Mouse (Mus musculus) urinary bladder, adult 2 months (tissue): ENCODE measurements around the gene Clta. TPM values are rescaled to one million over a fixed set of nuclear protein-coding genes. Genes with fewer than 3 reads are reported as not detected.
A peak's percentile ranks its signal among the peaks of the same experiment; 100 is the strongest.

ENCODE experiments used
- DNase-seq: peaks from one replicate; pipeline ENCODE4 v3.0.0; 2022; ENCODE audit warnings: low spot score
- polyA plus RNA-seq: library from polyadenylated mRNA; depleted of rRNA; stranded (reverse); fragments of >200 nt; gene quantifications from 2 replicates; pipeline ENCODE4 v1.2.3, GENCODE M21; 2012; rRNA removed

The Clta gene
- 300 and 319 TPM in 2 replicates for polyA plus RNA-seq

DNA sequence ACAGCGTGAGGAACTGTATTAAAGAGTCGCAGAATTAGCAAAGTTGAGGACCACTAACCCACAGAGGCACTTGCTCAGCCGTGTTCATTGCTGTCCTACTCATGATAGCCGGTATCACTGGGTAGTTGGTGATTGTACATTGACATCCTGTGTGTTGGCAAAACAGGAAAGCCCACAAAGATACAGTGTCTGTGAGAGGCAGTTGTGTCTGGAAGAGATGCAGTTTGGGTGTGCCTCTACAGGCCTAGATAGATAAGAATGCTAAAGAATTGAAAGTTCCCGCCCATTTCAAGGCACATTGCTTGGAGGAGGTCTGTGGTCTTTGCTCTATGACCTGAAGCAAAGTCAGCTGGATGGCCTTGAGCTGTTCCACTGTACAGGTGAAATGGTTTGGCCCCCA, at the start of gene Clta:
TSS of gene Clta (plus strand) at position 327 of the 400 bp plus-strand sequence.
- DNase-seq: no peak

DNA sequence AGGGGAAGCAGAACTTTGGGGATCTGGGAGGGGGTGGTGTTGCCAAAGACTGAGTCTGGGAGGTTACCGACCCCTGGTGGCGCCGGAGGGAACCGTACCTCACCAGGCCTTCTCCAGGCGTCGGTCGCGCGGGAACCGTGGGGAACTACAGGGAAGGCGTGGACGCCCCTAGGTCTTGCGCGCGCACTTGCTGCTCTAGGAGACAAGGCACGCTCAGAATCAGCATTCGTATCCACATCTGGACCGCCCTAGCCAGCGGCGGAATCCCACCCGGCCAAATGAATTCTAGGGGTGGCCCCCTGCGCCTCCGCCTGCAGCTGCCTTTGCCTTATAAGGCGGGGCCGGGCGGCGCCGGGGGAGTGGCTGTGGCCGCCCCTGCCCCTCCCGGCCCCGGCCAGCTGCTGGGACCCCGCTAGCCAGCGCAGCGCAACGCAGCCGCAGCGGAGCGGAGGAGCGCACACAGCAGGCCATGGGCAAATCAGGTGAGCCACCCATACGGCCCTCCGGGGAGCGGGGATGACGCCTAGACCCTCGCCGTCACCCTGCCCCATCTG, 46.9 kb upstream of the Clta start, which contains the start of gene Glipr2:
TSS of gene Glipr2 (plus strand) at position 110 of the 554 bp plus-strand sequence.
- peak; percentile 47 for DNase-seq

DNA sequence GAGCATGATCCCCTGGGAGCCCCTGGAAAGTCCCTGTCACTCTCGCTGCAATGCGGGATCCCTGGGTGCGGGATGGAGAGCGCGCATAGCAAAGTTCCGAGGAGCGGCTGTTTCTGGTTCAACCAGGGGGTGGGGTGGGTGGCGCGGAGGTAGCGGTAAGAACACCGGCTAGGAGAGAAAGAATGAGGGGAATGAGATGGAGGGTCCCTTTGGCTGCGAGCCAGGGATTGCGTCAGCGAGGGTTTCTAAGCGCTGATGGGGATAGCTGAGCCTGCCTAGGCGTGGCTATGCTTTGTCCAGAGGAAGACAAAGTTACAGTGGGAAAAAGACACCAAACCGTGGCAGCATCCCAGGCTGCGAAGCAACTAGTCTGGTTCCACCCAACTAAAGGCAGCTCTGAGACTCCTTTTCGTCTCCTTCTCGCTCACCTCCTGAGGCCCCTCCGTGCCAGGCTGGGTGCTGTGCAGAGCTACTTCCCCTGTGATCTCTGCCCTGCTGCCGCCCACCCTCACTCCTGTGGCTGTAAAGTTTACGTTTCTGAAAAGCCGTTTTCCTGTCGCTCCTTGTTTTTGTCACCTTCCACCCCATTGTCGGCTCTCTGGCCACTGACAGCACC, 46.3 kb upstream of the Clta start:
- no peak for DNase-seq

DNA sequence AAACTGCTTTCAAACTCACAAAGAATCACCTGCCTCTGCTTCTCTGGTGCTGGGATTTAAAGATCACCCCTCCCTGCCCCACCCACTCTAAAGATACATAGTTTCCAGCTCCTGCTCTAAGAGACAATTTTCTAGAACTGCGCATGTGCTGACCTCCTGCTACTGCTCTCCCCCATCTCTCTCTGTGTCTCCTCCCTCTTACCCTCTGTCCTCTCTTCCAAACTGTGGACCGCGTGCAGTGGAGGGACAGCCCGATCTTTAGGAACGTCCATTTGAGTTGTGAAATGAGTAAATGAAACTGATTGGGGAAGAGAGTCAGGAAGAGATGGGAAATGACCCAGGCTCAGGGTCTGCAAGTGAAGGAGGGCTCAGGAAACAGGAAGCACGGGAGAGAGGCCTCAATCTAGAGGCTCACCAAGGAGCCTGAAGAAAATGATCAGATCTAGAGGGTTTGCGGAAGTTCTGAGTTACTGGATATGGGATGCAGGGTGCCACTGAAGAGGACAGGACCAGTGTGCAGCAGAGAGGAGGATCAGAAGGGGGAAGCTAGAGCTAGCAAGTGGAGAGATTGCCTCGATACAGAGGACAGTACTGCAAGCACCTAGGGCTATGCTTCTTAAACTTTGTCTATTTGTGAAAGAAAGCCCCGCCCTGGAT, 44.6 kb upstream of the Clta start:
- no peak for DNase-seq

DNA sequence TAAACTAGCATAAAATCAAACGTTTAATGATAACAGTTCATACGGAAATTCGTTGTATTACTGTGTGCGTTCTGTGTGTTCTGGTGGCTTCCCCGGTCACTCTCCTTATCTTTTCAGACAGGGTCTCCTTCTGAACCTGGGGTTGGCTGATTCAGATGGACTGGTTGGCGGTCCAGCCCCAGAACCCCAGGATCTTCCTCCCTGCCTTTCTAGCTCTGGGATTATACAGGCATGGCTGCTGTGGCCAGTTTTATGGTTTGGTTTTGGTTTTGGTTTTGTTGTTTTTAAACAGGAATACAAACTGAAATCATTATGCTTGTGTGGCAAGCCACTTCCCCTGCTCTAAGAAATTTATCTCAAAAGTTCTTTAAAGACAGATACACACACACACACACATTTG, 44.0 kb upstream of the Clta start:
- no peak for DNase-seq

DNA sequence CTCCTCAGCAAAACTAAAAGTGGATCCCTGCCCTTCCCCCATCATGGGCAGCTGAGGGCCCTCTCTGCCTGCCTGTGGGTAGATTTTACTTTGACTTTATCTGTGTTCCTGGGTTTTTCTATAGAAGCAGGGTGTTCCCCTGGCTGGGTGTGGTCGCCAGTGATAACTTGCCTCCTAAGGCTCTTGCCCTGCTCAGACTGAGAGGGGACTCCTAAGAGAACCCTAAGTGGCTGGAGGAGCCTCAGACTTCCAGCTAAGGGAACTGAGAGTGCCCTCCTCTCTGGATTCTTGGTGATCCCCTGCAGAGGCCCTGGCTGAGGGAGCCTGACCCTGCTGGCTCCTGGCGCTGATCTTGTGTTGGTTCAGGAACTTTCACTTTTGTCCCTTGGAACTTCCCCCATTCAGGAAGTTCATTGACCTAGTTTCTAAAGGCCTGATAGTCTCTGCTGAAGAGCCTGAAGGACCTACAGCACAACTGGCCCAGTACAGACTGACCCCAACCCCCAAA, 39.9 kb upstream of the Clta start:
- DNase-seq: no peak

DNA sequence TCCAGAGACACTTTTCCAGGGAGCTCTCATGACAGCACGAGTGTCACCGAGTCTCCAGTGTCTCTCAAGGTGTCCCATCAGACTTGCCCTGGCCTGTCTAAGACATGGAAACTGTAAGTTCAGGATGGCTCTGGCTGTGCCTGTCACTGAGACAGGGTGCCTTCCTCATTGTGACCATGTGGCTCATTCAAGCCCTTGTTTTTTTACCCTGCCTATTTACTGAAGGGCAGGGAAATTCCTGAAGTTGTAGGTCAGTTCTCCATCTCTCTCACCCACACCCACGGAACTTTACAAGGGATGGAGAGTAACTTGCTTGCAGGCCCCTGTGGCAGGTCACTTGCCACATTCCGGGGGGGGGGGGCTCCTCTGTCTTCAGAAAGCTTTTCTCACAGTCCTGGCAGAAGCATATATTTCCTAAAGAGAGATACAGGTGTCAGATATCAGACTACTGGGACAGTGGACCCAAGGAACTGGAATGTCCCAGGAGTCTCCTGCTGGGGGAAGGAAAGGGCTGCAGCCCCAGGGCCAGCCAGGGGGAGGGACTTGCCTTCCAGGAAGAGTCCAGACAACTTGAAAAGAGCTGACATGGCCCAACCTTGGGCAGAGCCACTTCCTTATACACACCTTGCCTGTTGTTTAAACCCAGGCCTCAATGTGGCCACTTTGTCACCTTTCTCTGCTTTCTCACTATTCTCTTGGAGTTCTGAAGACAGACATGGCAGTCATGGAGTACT, 39.1 kb upstream of the Clta start:
- DNase-seq: no peak

DNA sequence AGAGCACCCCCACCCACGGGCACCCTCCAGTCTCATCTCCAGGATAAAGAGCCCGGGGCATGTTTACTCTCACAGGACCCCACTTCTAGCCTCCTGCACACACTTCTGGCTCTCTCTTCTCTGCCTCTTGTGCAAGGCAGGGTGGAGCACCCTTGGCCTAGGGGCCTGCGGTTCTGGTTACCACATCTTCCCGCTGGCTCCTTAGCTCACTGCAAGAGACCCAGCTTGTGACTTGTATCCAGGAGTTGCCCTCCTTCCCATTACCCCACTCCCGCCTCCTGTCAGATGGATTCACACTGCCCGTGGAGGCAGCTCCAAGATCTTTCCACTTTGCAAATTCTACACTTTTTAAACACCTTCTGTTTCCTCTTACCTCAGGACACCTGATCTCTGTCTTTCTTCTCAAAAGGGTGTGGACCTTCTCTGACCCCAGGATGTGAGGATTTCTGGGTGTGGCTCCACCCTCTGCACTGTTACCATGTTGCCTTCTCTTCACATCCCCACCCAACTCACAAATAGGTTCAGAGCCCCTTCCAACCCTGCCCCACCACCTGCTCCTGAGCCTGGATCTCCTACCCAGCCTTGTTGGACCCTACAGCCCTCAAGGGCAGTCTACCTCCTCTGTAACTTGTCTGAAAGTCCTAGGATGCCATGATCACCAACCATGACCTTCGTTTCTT, 38.3 kb upstream of the Clta start:
- no peak for DNase-seq

DNA sequence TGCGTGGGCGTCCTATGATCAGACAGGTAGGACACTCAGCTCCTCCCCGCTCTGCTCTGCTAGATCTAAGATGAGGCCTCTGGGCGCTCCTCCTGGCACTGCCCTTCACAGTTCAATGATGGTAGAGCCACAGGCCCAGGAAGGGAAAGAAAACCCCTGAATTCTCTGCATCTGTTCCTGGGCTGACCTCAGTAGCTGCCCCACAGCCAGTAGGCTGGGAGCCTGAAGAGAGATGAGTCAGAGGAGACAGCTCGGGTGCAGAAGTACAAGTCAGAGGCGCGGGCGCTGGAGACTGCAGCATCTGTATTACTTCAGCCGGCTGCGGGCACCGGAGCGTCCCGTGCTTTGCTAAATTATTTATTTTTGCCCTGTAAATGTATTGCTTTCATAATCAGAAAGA, 35.6 kb upstream of the Clta start:
- no peak for DNase-seq

DNA sequence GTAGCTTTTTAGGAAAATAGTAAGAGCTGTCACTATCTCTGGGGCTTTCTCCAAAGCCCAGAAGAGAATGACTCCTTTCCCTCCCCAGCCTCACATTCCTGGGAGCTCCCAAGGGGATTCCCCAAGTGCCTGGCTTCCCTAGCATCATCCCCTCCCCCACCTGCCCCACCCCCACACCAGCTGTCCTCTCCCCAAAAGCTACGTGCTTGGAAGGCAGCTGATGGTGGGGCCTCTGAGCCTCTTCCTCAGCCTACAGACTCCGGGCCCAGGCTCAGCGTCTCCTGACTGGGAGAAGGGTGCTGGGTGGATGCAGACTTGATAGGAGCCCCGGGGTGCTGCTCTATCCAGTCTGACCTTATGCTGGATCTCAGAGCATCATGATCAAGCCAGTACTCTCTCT, 34.9 kb upstream of the Clta start:
- no peak for DNase-seq

DNA sequence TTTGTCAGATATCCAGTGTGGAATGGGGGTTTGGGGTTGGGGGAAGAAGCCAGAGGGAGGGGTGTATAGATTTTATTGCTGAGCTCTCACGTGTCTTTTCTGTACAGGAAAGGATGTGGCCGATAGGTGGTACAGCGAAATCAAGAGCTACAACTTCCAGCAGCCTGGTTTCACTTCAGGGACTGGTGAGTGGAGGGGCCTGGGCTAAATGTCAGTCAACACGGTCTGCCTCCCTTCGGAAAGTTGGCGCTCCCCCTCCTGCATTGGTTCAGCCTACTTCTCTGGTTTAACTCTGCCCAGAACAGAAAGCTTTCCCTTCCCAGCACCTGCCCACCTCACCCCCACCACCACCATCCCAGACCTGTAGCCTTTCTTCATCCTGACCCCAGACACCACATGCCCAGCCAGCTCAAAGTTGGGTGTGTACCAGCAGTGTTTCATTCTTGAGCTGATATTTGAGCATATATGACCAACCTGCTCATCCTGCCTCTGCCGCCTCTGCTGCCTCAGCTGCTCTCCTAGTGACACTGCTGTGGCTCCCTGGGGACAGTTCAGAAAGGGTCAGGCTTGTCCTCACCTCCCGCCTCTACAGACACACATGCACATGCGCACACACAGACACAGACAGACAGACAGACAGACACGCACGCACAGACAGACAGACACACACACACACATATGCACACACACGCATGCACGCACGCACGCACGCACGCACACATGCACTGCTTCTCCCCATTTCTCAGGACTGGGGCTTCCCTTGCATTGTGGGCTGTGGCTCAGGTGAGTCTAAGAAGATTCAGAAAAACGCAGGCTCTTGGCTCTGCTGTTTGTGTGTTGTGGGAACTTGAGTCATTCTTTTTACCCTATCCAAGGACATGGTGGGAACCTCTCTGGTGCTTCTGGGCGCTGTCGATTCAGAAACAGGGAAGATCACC, 33.6 kb upstream of the Clta start:
- no peak for DNase-seq

DNA sequence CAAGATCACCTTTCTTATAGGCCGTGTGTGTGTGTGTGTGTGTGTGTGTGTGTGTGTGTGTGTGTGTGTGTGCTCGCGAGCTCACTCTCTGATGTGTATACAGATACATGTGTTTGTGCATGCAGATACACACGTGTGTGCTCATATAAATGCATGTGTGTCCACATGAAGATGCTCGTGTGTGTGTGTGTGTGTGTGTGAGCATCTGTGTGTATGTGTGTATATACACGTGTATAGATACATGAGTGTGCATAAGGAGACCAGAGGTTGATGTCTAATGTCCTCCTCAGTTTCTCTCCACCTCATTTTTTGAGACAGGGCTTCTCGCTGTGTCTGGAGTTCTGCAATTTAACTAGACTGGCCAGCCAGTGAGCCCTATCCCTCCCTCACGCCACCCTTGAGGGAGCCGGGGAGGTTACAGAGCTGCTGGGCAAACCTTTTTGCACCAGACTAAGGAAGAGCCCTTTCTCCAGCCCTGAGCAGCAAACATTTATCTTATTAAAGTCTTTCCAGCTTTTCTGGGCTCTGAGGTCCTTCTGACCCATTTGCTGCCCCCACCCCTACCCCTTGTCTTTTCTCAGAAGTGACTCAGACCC, 32.6 kb upstream of the Clta start:
- no peak for DNase-seq

DNA sequence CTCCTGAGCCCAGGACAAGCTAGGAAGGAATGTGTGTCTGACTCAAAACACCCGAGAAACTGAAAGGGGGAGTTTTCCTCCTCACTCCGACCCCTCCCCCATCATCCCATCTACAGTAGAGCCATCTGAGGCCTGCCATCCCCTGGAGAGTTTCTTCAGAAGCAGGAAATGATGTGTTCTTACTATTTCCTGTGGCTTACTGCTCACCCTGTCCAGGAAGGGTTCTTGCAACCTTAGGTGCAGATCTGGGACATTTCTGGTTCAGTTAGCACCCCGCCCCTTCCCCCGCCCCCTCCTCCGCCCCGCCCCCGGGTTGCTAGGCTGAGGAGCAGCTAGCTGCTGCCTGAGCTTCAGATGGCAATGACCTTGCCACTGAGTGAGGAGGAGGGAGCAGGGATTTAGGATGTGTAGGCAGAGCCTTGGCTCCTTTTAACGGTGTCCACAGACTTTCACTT, 32.1 kb upstream of the Clta start:
- DNase-seq: no peak

DNA sequence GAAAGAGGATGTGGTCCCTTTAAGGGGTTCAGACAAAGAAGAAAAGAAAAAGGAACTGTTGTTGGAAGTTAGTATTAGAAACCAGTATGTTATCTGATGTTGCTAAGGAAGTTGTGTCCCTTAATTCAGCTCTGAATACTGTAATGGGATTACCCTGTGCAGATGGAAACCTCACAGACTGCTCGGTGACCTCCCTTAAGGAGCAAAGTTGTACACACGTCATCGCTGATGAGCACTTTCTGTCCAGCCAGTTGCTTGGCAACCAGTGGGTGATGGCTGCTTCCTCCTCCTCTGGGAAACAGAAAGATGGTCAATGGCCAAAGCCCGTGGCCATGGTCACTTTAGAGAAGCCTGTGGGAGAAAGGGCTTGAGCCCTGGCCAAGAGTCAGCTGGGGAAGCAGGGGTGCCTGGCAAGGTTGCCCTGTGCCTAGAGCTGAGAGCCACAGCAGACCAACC, 30.7 kb upstream of the Clta start:
- no peak for DNase-seq

DNA sequence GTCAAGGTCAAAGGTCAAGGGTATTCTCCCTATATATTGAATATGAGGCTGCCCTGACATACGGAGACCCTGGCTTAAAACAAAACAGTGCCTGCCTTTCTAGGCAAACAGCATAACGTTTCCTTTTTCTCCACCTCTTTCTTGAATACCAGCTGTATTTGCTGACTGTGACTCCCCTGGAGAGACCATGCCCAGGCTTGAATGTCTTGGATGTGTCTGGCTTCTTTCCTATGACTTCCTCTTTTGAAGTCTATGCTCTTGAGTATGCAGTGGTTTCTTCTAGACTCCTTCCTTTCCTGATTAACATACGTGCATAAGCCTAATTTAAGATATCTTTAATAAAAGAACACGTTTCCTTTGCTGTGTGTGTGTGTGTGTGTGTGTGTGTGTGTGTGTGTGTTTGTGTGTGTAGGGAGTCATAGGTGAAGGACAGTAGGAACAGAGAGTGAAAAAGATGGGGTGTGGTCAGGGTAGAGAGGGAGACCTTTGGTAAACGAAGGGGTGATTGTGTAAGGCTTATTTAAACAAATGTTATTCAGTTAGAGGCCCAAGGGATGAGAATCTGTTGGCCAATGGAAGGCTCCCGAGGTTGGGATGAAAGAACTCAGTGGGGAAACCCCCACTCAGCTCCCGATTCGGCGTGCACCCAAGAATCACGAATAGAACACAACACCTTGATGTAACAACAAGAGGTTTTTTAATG, 29.2 kb upstream of the Clta start:
- DNase-seq: no peak

DNA sequence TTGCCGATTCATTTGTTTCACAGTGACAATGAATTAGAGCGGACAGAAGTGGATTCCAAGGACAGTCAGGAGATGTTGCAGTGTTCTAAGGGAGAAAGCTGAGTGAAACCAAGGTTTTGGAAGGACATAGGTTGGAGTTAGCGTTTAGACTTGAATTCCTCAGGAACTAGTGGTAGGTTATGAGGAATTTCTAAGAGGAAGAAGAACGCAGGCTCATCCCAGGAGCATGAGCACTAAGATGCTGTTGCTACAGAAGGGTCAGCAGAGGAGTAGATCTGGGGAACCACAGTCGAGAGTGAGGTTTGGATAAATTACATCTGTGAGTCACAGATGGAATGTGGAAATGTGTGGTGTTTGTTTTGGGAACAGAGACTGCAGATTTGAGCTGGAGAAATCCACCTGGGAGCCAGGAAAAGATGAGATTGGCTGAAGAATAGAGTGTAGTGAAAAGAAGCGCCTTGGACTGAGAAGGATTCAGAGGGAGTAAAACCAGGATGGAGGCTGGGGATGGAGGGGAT, 28.0 kb upstream of the Clta start:
- no peak for DNase-seq

DNA sequence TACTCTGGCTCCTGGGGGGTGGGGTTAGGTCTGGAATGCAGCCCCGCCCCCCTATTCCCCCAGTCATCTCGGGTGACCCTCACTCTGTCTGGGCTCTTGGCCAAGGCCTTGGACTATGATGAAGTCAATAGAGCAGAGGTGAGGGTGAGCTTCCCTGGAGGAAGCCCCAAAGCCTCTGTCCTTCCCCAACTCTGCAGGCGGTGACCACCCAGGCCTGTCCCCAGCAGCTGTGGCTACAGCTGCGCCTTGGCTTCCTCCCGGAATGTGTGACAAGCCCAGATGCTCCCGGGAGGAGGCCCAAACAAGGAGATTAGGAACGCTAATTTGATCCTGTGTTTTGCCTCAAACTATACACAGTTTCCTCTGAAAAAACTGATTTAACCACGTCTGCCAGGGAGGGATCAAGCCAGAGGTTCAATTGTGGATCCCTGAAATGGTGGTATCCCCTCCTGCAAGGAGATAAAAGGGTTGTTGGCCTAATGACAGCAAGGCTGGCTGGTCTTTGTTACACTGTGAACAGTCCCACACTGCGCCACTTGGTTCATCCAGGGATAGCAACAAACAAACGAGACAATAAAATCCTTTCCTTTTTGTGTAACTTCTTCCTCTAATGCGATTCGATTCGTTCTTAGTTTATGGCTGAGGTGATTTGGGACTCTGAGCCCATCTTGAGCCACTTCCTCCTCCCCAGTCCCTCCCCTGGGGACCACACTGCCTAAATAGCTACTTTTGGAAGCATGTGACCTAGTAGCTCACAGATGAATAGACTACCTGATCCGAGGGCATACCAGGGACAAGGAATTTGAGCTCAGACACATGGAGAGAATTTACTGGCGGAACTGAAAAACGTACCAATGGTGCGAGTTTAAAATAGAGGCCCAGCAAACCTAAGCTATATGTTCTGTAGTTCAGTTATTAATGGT, 25.5 kb upstream of the Clta start:
- no peak for DNase-seq

DNA sequence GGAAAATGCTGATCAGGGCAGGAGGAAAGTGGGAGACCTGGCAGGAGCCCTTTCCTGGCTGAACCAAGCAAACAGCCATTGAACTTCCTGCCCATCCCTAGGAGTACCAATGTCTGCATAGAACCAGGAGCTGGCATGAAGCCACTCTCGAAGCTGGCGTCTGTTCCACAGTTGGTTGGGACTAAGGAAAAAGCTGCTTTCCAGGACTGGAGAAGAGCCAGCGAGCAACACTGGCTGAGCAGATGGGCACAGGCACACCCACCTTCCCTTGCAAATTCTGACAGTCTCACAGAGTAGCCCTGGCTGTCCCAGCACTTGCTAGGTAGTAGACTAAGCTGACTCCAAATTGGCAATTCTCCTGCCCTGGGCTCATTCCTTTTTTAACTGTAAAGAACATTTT, 24.5 kb upstream of the Clta start:
- DNase-seq: no peak
